15 mouse cellular contexts compared by ENCODE assay signal in genomic region chr6:78892730-78893129, GRCm38 (mm10).
"Had no signal": no experiment of that assay in that cellular context is flagged by ENCODE, and none has a peak within 500 bp of the region (broad histone marks: within the 10 kb centered on the region; RNA-seq: fewer than 3 reads in every experiment).

No protein-coding gene starts in this region.

- ATAC-seq: lung, postnatal 0 days; midbrain, embryonic 16.5 days had no signal

- H3K4me1 ChIP-seq: limb, embryonic 10.5 days; liver, embryonic 15.5 days; megakaryocyte, embryonic 14.5 days; midbrain, embryonic 12.5 days; stomach, embryonic 15.5 days had no signal

- H3K27ac ChIP-seq: left cerebral cortex, adult 2 months; limb, embryonic 10.5 days; liver, embryonic 15.5 days; macrophage; midbrain, embryonic 12.5 days; stomach, embryonic 15.5 days had no signal

- H3K4me2 ChIP-seq: liver, embryonic 11.5 days; liver, embryonic 15.5 days; midbrain, embryonic 12.5 days; stomach, embryonic 15.5 days had no signal

- H3K9me3 ChIP-seq: limb, embryonic 10.5 days; liver, embryonic 15.5 days; megakaryocyte, embryonic 14.5 days; midbrain, embryonic 12.5 days; stomach, embryonic 15.5 days had no signal

- H3K27me3 ChIP-seq: liver, embryonic 15.5 days; megakaryocyte, embryonic 14.5 days; midbrain, embryonic 12.5 days; stomach, embryonic 15.5 days had no signal

- H3K4me3 ChIP-seq: left cerebral cortex, adult 2 months; limb, embryonic 10.5 days; liver, embryonic 15.5 days; megakaryocyte, embryonic 14.5 days; midbrain, embryonic 12.5 days; stomach, embryonic 15.5 days had no signal

- H3K36me3 ChIP-seq: limb, embryonic 10.5 days; liver, embryonic 15.5 days; midbrain, embryonic 12.5 days; stomach, embryonic 15.5 days had no signal

- H3K9ac ChIP-seq: liver, embryonic 15.5 days; midbrain, embryonic 12.5 days; stomach, embryonic 15.5 days had no signal

- DNase-seq: kidney, adult 9 months; lung, adult 2 months; right cerebral cortex, postnatal 14 days; thymus, adult 2 months; thymus, postnatal 25 days had no signal
